Mouse (Mus musculus): ENCODE data around the gene Dse. TPM values are rescaled to one million over a fixed set of nuclear protein-coding genes. Genes with fewer than 3 reads are reported as not detected.

Gene Dse
- polyA plus RNA-seq, 1 experiment from 2014 or later: 4.5 TPM

DNA sequence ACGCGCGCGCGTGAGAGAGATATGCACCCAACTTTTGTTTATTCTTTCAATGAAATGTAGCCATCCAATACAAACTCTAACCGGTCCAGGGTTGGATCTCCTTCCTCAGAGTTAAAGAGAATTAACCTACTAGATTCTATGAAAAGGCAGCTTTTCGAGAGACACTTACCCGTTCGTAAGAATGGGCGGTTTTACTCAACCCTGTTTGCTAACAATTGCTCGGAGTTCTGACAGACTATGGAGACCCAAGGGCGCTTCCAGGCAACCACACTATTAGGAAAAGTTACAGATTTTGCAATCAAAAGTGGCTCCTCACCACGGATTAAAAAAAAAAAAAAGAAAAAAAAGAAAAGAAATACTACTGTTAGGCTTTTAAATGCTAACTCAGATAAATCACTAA lies 516 bp upstream of the Dse start:
- Histone ChIP-seq H3K36me3 (ENCODE audit: control insufficient read depth, insufficient read depth) (no peaks in the 10 kb centered on the region), H3K4me1 (replicated peaks; ENCODE audit: control insufficient read depth, insufficient read depth, low read length) (peaks cover 9% of the 10 kb centered on the region; the same call in 1 of the 2 replicates), H3K27me3 (replicated peaks; ENCODE audit: control insufficient read depth, insufficient read depth, low read length) (no peaks in the 10 kb centered on the region), H3K4me2 (ENCODE audit: low read length) (peak overlapping the region; percentile 74), H3K27ac (ENCODE audit: low read length) (no peak overlapping the region), H3K9ac (replicated peaks; ENCODE audit: low read depth, low read length) (no peak overlapping the region), H3K9me3 (ENCODE audit: control insufficient read depth, low read length) (no peaks in the 10 kb centered on the region), H3K4me3 (replicated peaks; ENCODE audit: low read length) (peak overlapping the region; percentile 79)
- WGBS: 4% methylated on average over 13 of the region's 13 CpGs
- ATAC-seq: no peak

DNA sequence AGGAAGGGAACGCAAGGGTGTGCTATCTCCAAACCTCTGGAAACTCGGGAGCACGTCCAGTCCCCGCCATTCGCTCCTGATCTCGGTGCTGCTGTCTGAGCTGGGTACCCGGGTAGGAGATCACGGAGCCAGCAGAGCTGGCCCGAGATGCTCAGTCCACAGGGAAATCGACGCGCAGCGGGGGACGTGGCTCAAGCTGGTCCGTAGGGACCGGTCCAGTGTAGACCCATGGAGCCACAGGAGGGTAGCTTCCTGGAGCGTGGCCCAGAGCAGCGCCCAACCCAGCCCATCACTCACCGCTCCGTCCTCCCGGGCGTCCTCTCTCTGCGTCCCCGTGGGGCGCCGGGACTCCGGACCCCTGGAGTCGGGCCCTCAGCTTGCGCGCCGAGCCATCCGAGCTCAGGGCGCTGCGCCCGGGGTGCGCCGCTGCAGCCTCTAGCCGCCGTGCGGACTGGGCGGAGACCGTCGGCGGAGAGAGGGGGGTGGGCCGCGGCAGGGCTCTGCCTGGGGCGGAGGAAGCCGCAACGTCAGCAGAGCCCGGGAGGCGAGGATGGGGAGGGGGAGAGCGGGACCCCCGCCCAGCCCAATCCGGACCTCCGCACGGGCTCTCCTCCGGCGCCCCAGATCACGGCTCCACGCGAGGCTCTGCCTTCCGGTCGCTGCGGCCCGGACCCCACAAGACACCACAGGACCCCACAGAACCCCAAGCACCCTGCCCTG lies 572 bp downstream of the Dse start:
- peak; percentile 96 for ATAC-seq
- no peaks in the 10 kb centered on the region for H3K27me3 ChIP-seq (replicated peaks; ENCODE audit: control insufficient read depth, insufficient read depth, low read length)
- H3K4me2 ChIP-seq (ENCODE audit: low read length): peak overlapping the region; percentile 74
- peak overlapping the region; percentile 81 for H3K9ac ChIP-seq (replicated peaks; ENCODE audit: low read depth, low read length)
- WGBS: under 1% methylated on average over 54 of the region's 65 CpGs
- H3K4me3 ChIP-seq (replicated peaks; ENCODE audit: low read length): peak overlapping the region; percentile 79
- no peaks in the 10 kb centered on the region for H3K9me3 ChIP-seq (ENCODE audit: control insufficient read depth, low read length)
- H3K4me1 ChIP-seq (replicated peaks; ENCODE audit: control insufficient read depth, insufficient read depth, low read length): peaks cover 9% of the 10 kb centered on the region; the same call in 1 of the 2 replicates
- H3K36me3 ChIP-seq (ENCODE audit: control insufficient read depth, insufficient read depth): no peaks in the 10 kb centered on the region
- H3K27ac ChIP-seq (ENCODE audit: low read length): peak overlapping the region; percentile 41; the same call in 1 of the 2 replicates

DNA sequence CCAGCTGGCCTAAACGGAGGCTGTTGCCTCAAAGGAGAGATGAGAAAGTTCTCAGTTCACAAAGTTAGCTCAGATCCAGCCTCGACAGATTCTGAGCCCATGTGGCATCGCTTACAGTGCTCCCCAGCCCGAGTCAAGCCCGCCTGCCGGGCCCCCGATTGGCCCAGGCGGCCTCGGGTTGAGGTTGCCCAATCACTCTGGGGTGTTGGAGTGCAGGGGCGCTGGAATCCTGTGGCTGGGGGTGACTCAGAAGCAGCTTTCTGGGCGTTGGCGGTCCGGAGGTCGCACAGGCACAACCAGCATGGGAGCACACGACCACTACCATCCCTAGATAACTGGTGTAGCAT lies 1.1 kb downstream of the Dse start:
- peak; percentile 45 for ATAC-seq
- 0% methylated on average over 15 of the region's 15 CpGs for WGBS

DNA sequence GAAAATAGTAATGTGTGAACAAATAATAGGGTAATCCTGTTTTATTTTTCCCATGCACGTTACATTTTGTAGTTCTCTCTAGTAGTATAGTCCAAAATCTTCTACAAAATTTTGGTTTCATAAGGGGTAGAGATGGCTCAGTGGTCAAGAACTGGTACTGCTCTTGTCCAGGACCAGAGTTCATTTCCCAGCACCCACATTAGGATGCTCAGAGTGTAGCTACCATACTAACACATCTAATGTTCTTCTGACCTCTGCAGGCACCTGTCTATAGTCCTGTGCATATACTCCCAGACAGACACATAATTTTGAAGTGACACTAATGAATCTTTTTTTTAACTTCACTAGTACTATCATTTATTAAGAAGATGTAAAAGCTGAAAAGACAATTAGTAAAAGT lies 1.7 kb downstream of the Dse start:
- WGBS: 97% methylated on average over 1 of the region's 1 CpGs
- H3K9me3 ChIP-seq (ENCODE audit: control insufficient read depth, low read length): no peaks in the 10 kb centered on the region
- H3K9ac ChIP-seq (replicated peaks; ENCODE audit: low read depth, low read length): no peak overlapping the region
- H3K27ac ChIP-seq (ENCODE audit: low read length): no peak overlapping the region
- peaks cover 9% of the 10 kb centered on the region; the same call in 1 of the 2 replicates for H3K4me1 ChIP-seq (replicated peaks; ENCODE audit: control insufficient read depth, insufficient read depth, low read length)
- H3K36me3 ChIP-seq (ENCODE audit: control insufficient read depth, insufficient read depth): no peaks in the 10 kb centered on the region
- no peak overlapping the region for H3K4me2 ChIP-seq (ENCODE audit: low read length)
- H3K27me3 ChIP-seq (replicated peaks; ENCODE audit: control insufficient read depth, insufficient read depth, low read length): no peaks in the 10 kb centered on the region
- ATAC-seq: no peak
- H3K4me3 ChIP-seq (replicated peaks; ENCODE audit: low read length): no peak overlapping the region

More for the DNA sequence above, 1.1 kb downstream of the Dse start:
- no peak overlapping the region for H3K27ac ChIP-seq (ENCODE audit: low read length)
- peak overlapping the region; percentile 74 for H3K4me2 ChIP-seq (ENCODE audit: low read length)
- H3K27me3 ChIP-seq (replicated peaks; ENCODE audit: control insufficient read depth, insufficient read depth, low read length): no peaks in the 10 kb centered on the region
- peaks cover 9% of the 10 kb centered on the region; the same call in 1 of the 2 replicates for H3K4me1 ChIP-seq (replicated peaks; ENCODE audit: control insufficient read depth, insufficient read depth, low read length)
- peak overlapping the region; percentile 81 for H3K9ac ChIP-seq (replicated peaks; ENCODE audit: low read depth, low read length)
- H3K4me3 ChIP-seq (replicated peaks; ENCODE audit: low read length): peak overlapping the region; percentile 79
- no peaks in the 10 kb centered on the region for H3K9me3 ChIP-seq (ENCODE audit: control insufficient read depth, low read length)
- no peaks in the 10 kb centered on the region for H3K36me3 ChIP-seq (ENCODE audit: control insufficient read depth, insufficient read depth)

DNA sequence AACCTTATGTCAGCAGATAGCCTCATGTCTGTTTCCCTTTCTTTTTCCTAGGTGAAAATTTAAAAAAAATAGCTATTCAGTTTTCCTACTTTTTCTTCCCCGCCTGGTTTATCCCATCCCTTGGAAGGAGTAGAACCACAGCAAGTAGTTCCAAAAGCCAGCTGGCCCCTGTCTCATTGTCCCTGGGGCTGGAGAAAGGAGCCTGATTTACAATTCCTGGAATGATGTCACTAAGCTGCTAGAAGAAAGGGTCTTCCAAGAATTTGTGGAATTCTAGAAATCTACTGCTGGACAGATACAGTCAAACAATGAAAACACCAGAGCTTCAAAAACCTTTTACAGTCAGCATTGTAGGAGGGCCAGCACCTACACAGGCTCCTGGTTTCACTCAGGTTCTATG lies 6.8 kb downstream of the Dse start:
- no peak for ATAC-seq
- H3K4me3 ChIP-seq (replicated peaks; ENCODE audit: low read length): no peak overlapping the region
- H3K4me1 ChIP-seq (replicated peaks; ENCODE audit: control insufficient read depth, insufficient read depth, low read length): no peaks in the 10 kb centered on the region
- peaks cover 2% of the 10 kb centered on the region; the same call in 1 of the 2 replicates for H3K9me3 ChIP-seq (ENCODE audit: control insufficient read depth, low read length)
- H3K27ac ChIP-seq (ENCODE audit: low read length): no peak overlapping the region
- WGBS: 94% methylated on average over 1 of the region's 1 CpGs
- H3K4me2 ChIP-seq (ENCODE audit: low read length): no peak overlapping the region
- no peaks in the 10 kb centered on the region for H3K36me3 ChIP-seq (ENCODE audit: control insufficient read depth, insufficient read depth)
- no peaks in the 10 kb centered on the region for H3K27me3 ChIP-seq (replicated peaks; ENCODE audit: control insufficient read depth, insufficient read depth, low read length)
- H3K9ac ChIP-seq (replicated peaks; ENCODE audit: low read depth, low read length): no peak overlapping the region

DNA sequence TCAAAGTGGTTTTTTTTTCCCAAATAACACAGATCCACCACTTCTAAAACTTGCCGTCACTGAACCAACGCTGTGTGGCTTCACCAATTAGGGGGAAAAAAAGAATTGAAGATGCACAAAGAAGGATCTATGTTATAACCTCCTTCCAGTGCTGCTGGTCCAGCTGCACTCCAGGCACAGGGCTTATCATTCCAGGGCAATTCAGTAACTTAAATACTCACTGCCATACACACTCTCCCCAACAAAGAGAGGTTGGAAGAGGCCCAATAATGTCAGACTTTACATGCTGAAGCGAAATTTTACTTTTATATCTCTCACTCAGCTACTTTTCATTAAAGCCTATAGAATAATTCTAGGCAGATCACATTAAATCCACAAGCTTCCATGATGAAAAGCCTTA lies 8.9 kb downstream of the Dse start:
- H3K27ac ChIP-seq (ENCODE audit: low read length): no peak overlapping the region
- WGBS: 72% methylated on average over 3 of the region's 3 CpGs
- H3K4me2 ChIP-seq (ENCODE audit: low read length): no peak overlapping the region
- peaks cover 2% of the 10 kb centered on the region; the same call in 1 of the 2 replicates for H3K9me3 ChIP-seq (ENCODE audit: control insufficient read depth, low read length)
- H3K4me1 ChIP-seq (replicated peaks; ENCODE audit: control insufficient read depth, insufficient read depth, low read length): no peaks in the 10 kb centered on the region
- H3K27me3 ChIP-seq (replicated peaks; ENCODE audit: control insufficient read depth, insufficient read depth, low read length): no peaks in the 10 kb centered on the region
- H3K9ac ChIP-seq (replicated peaks; ENCODE audit: low read depth, low read length): no peak overlapping the region
- H3K36me3 ChIP-seq (ENCODE audit: control insufficient read depth, insufficient read depth): no peaks in the 10 kb centered on the region
- no peak overlapping the region for H3K4me3 ChIP-seq (replicated peaks; ENCODE audit: low read length)
- no peak for ATAC-seq

DNA sequence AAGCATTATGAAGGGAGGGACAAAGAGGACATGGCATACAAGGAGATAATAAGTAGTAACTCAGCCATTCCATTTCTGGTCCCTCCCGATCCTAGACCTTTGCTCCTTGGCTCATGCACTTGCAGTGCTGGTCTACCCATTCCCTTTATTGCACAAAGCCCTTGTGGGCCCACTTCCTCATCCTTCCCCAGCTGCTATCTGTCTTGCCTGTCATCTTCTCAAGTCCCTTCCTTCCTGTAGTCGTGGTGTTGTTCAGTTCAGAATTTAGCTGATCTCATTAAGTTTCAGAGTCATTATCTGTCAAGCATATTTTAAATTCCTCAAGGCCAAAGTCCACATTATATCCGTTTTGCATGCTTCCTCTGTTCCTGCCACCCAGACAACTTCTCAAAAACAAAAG lies 9.5 kb downstream of the Dse start:
- H3K9me3 ChIP-seq (ENCODE audit: control insufficient read depth, low read length): peaks cover 2% of the 10 kb centered on the region; the same call in 1 of the 2 replicates
- 60% methylated on average over 3 of the region's 3 CpGs for WGBS
- H3K27ac ChIP-seq (ENCODE audit: low read length): no peak overlapping the region
- no peaks in the 10 kb centered on the region for H3K36me3 ChIP-seq (ENCODE audit: control insufficient read depth, insufficient read depth)
- ATAC-seq: no peak
- H3K4me1 ChIP-seq (replicated peaks; ENCODE audit: control insufficient read depth, insufficient read depth, low read length): no peaks in the 10 kb centered on the region
- no peak overlapping the region for H3K4me3 ChIP-seq (replicated peaks; ENCODE audit: low read length)
- no peaks in the 10 kb centered on the region for H3K27me3 ChIP-seq (replicated peaks; ENCODE audit: control insufficient read depth, insufficient read depth, low read length)
- H3K4me2 ChIP-seq (ENCODE audit: low read length): no peak overlapping the region
- no peak overlapping the region for H3K9ac ChIP-seq (replicated peaks; ENCODE audit: low read depth, low read length)

DNA sequence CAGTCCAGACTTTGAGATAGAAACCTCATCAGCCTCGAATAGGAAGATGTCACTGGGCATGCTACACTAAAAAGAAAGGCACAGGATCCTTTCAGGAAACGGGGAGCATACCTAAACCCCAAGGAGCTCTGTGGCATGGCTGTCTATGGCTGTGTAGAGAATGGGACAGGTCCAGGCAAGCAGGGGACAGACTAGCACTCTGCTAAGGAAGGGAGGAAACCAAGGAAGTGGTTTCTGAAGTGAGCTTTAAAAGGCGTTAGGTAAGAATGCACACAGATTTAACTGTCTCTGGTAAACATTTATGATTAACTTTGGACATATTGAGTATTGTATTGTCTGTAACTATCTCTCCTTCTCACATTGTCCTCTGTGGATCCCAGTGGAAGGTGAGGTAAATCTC lies 10.2 kb downstream of the Dse start:
- no peak for ATAC-seq
- no peak overlapping the region for H3K27ac ChIP-seq (ENCODE audit: low read length)
- no peaks in the 10 kb centered on the region for H3K27me3 ChIP-seq (replicated peaks; ENCODE audit: control insufficient read depth, insufficient read depth, low read length)
- no peaks in the 10 kb centered on the region for H3K36me3 ChIP-seq (ENCODE audit: control insufficient read depth, insufficient read depth)
- 81% methylated on average over 3 of the region's 3 CpGs for WGBS
- peaks cover 2% of the 10 kb centered on the region; the same call in 1 of the 2 replicates for H3K9me3 ChIP-seq (ENCODE audit: control insufficient read depth, low read length)
- H3K4me2 ChIP-seq (ENCODE audit: low read length): no peak overlapping the region
- H3K9ac ChIP-seq (replicated peaks; ENCODE audit: low read depth, low read length): no peak overlapping the region
- no peak overlapping the region for H3K4me3 ChIP-seq (replicated peaks; ENCODE audit: low read length)
- H3K4me1 ChIP-seq (replicated peaks; ENCODE audit: control insufficient read depth, insufficient read depth, low read length): no peaks in the 10 kb centered on the region

DNA sequence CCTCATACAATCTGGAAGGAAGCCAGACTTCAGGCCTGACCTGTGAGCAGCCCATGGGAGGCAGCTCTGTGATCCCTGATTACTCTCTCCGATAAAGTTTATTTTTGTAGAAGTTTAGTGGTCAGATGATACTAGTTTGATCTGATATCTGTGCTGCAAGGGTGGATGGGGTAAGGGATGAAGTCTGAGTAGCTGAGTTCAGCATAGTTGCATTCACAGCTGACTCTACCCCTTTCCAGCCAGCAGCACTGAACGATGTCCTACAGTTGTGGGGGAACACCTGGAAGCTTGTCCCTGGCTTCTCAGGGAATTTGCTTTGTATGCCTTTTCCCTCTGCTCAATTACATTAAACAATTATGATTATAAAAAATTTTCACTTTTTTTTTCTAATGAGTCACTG lies 12.6 kb downstream of the Dse start:
- no peak overlapping the region for H3K27ac ChIP-seq (ENCODE audit: low read length)
- H3K4me2 ChIP-seq (ENCODE audit: low read length): no peak overlapping the region
- H3K4me1 ChIP-seq (replicated peaks; ENCODE audit: control insufficient read depth, insufficient read depth, low read length): no peaks in the 10 kb centered on the region
- no peak overlapping the region for H3K4me3 ChIP-seq (replicated peaks; ENCODE audit: low read length)
- no peaks in the 10 kb centered on the region for H3K36me3 ChIP-seq (ENCODE audit: control insufficient read depth, insufficient read depth)
- no peak overlapping the region for H3K9ac ChIP-seq (replicated peaks; ENCODE audit: low read depth, low read length)
- peaks cover 2% of the 10 kb centered on the region; the same call in 1 of the 2 replicates for H3K9me3 ChIP-seq (ENCODE audit: control insufficient read depth, low read length)
- H3K27me3 ChIP-seq (replicated peaks; ENCODE audit: control insufficient read depth, insufficient read depth, low read length): no peaks in the 10 kb centered on the region
- 76% methylated on average over 2 of the region's 2 CpGs for WGBS
- no peak for ATAC-seq
